Mouse (Mus musculus): ENCODE measurements at regions not wholly inside any gene's neighbourhood (a gene's known extent, or its start where the extent isn't known, plus 50 kb on each side); places are given as distances from the start of the nearest gene placed in this dataset.
"Not testable (repeated sequence)": the region's sequence is repeated elsewhere in the genome, so short reads cannot be mapped to it uniquely, and the experiment has no call there.

DNA sequence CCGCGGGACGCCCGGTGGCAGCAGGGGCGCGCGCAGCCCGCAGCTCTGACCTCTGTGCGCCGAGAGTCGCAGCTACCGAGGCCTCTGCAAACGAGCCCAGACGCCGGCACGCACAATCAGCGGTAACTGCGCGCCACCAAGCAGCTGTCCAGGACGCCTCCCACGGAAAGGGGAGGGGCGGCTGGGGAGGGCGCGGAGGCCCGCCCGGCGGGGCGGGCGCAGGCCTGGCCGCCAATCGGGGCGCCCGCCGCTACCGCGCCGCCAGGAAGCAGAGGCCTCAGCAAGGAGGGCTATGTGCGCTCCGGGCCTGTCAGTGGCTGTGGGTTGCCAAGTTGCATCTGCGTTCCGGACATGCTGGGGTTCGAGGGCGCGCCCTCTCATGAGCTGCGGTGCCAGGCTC, 613.3 kb upstream of the Ywhaq start:
- DNase-seq = peak; percentile 3

DNA sequence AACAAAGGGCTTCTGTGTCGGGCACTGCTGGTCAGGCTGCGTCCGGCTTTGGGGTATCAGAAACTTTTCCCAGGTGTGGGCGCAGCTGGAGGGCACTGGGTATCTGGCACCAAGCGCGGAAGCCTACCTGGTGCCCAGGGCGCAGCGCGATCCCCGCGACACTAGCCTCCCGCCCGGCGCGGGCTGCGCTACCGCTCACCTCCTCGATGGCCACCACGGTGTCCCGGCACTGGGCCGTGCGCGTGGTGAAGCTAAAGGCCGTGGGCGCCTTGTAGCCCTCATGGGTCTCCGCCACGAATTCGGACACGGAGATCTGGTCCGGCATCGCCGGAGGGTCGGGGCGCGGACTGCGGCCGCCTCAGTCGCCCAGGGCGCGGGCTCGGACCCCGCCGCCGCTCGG, 612.8 kb upstream of the Ywhaq start:
- DNase-seq = not testable (repeated sequence)

Data from right cerebral cortex, postnatal 4 days (tissue).